Mouse (Mus musculus) adrenal gland, postnatal 14 days (tissue): ENCODE results near the gene Plpp6. TPM values are rescaled to one million over a fixed set of nuclear protein-coding genes. Genes with fewer than 3 reads are reported as not detected.

Experiments
- DNase-seq: peaks from one replicate; pipeline ENCODE4 v3.0.0; 2021; ENCODE audit warnings: mixed read lengths
- long read RNA-seq, 2 experiments: library from polyadenylated mRNA; stranded (forward); transcript quantifications; one replicate each; pipeline ENCODE4 v2.0.0; 2021
- total RNA-seq: library from RNA; stranded (reverse); gene quantifications from 2 replicates; pipeline ENCODE4 v1.2.3, GENCODE M21; 2021

Gene Plpp6
- total RNA-seq: 22.8 and 27.4 TPM in 2 replicates
- long read RNA-seq, experiment 1, transcript Plpp6-201 (1 exons, 2,859 nt): major isoform, 43 of 43 reads
- long read RNA-seq, experiment 1, partial matches to known transcripts: 0 of 43 reads
- long read RNA-seq, experiment 1, other reads (novel, unspliced or antisense): 0 of 43 reads
- long read RNA-seq, experiment 2, transcript Plpp6-201 (1 exons, 2,859 nt): major isoform, 32 of 32 reads
- long read RNA-seq, experiment 2, partial matches to known transcripts: 0 of 32 reads
- long read RNA-seq, experiment 2, other reads (novel, unspliced or antisense): 0 of 32 reads

- DNase-seq: peak; percentile 92
Measured at GRCm38 (mm10) chr19:28963842-28964551, at the start of gene Plpp6. TSS of gene Plpp6 (plus strand) at chr19:28963953.

- no peak for DNase-seq
Measured at GRCm38 (mm10) chr19:28914598-28914997, 49.2 kb upstream of the Plpp6 start.

- DNase-seq: no peak
Measured at GRCm38 (mm10) chr19:28915602-28916250, 48.0 kb upstream of the Plpp6 start.

- no peak for DNase-seq
Measured at GRCm38 (mm10) chr19:28916492-28916891, 47.3 kb upstream of the Plpp6 start.

- no peak for DNase-seq
Measured at GRCm38 (mm10) chr19:28917839-28918238, 45.9 kb upstream of the Plpp6 start.

- DNase-seq: peak; percentile 52
Measured at GRCm38 (mm10) chr19:28926366-28926765, 37.4 kb upstream of the Plpp6 start.

GRCm38 (mm10) chr19:28927396-28927795 is 36.4 kb upstream of the Plpp6 start:
- DNase-seq: no peak

GRCm38 (mm10) chr19:28929034-28929433 is 34.7 kb upstream of the Plpp6 start:
- no peak for DNase-seq

GRCm38 (mm10) chr19:28934897-28935296 is 28.9 kb upstream of the Plpp6 start:
- DNase-seq: peak; percentile 72

- peak; percentile 20 for DNase-seq
Measured at GRCm38 (mm10) chr19:28940135-28940874, 23.4 kb upstream of the Plpp6 start.

- DNase-seq: no peak
Measured at GRCm38 (mm10) chr19:28941271-28941670, 22.5 kb upstream of the Plpp6 start.

GRCm38 (mm10) chr19:28946782-28947181 is 17.0 kb upstream of the Plpp6 start:
- DNase-seq: no peak

GRCm38 (mm10) chr19:28947311-28947710 is 16.4 kb upstream of the Plpp6 start:
- no peak for DNase-seq

GRCm38 (mm10) chr19:28951251-28951650 is 12.5 kb upstream of the Plpp6 start:
- DNase-seq: no peak

- peak; percentile 28 for DNase-seq
Measured at GRCm38 (mm10) chr19:28963113-28963512, 640 bp upstream of the Plpp6 start.

GRCm38 (mm10) chr19:28963513-28963841 is 276 bp upstream of the Plpp6 start:
- DNase-seq: no peak

GRCm38 (mm10) chr19:28964552-28964903 is 775 bp downstream of the Plpp6 start:
- no peak for DNase-seq

- peak; percentile 47 for DNase-seq
Measured at GRCm38 (mm10) chr19:28967652-28968051, 3.9 kb downstream of the Plpp6 start, which contains the start of gene 4430402I18Rik. TSS of gene 4430402I18Rik (minus strand) at chr19:28967800.

- DNase-seq: peak; percentile 34
Measured at GRCm38 (mm10) chr19:28968178-28968577, 4.4 kb downstream of the Plpp6 start.

GRCm38 (mm10) chr19:28969231-28969630 is 5.5 kb downstream of the Plpp6 start:
- peak; percentile 46 for DNase-seq

- no peak for DNase-seq
Measured at GRCm38 (mm10) chr19:28970251-28970650, 6.5 kb downstream of the Plpp6 start.

GRCm38 (mm10) chr19:28974862-28975611 is 11.3 kb downstream of the Plpp6 start:
- DNase-seq: peak; percentile 88
